Mouse (Mus musculus) adrenal gland, postnatal 25 days (tissue): ENCODE data around the gene Fam168a. TPM values are rescaled to one million over a fixed set of nuclear protein-coding genes. Genes with fewer than 3 reads are reported as not detected.

ENCODE experiments used
- DNase-seq: peaks from one replicate; pipeline ENCODE4 v3.0.0; 2021; ENCODE audit warnings: mixed read lengths
- long read RNA-seq: library from polyadenylated mRNA; stranded (forward); transcript quantifications from one replicate; pipeline ENCODE4 v2.0.0, GENCODE M21; 2021
- total RNA-seq: library from RNA; stranded (reverse); gene quantifications from 2 replicates; pipeline ENCODE4 v1.2.3, GENCODE M21; 2021

Fam168a gene
- total RNA-seq: 53.3 and 64.6 TPM in 2 replicates
- long read RNA-seq, full-length matches to known transcripts: 2 of 13 reads
- long read RNA-seq, partial matches to known transcripts: 2 of 13 reads
- long read RNA-seq, other reads (novel, unspliced or antisense): 9 of 13 reads

DNA sequence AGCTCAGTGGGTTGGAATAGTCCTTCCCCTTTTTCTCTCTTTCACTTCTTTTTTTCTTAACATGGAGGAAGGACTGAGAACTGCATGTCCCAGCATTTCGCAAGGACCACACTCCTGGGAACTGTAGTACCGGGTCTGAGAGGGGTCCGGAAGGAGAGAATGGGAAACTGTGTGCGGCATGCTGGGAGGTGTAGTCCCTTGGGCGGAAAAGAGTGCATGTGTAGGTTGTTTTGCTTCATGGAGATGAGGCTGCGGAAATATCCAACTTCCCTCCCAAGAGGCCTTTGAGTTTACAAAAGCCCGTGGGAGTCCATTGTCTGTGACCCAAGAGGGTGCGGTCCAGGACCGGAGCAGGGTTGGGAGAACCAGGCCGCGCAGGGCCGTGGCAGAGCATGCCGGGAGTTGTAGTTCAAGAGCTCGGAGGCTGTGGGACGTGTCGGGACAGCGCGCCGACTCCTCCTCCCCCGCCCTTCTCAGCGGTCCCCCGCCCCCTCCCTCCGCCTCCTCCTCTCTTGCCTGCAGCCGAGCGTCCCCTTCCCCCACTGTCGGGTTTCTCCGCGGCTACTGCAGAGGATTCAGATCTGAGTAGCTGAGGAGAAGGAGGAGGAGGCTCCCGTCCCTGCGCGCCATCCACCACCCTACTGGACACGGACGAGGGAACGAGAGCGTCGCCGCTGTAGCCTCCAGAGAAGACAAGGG lies at the start of gene Fam168a:
Fam168a (plus strand) TSS at position 493 of the 699 bp plus-strand sequence.
- DNase-seq: peak; percentile 93

DNA sequence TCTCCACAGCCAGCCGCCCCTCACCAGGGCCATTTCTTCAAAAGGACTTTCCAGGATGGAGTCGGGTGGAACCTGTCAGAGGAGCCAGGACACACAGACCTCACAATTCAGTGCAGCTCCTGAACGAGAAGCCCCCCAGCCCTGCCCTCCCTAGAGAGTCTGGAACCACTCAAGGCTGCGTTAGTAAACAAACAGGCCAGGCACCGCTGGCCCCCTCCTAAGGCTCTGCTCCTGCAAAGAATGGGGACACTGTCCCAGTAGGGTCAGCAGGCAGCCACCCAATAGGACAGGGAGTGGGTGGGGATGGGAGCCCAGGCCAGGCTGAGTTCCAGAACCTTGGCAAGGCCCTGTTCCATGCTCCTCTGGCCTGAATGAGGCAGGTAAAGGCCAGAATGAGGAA lies 49.7 kb upstream of the Fam168a start:
- no peak for DNase-seq

DNA sequence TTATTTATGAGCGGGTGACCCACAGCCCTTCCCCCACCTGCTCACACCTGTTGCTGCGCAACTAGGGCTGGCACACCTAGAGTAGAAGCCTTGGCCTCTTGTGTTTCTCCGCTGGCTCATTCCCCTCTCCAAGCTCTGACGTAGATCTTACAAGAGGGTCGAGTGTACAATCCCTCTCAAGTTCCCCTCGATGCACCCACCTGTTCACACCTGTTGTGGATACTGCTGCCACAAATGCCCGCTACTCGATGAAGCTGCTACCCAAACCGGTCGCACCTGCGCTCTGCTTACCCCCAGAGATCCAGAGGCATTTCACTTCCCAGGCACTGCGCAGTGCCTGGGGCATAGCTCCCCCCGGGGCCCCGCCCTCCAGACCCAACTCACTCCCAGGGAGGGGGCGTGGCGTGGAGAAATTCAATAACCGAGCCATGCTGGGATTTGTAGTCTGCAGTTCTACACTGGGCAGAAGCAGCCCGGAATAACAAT lies 48.3 kb upstream of the Fam168a start:
- DNase-seq: peak; percentile 24

DNA sequence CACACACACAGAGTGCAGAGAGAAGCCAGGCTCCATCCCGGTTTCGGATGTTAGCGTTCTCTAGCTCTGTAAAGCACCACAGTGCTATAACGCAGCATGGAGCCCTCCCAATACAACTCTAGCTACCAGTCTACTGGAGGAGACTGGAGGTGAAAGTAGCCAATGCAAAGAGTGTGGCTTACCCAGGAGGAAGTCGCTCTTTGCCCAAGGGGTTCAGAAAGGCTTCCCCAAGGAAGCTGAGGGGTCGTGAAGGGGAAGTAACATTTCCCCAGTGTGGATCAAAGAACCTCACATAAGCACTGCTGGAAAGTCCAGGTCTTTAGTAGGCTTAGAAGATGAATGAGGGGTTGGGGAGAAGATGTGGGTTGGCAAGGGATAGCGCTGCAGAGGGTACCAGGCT lies 45.2 kb upstream of the Fam168a start:
- no peak for DNase-seq

DNA sequence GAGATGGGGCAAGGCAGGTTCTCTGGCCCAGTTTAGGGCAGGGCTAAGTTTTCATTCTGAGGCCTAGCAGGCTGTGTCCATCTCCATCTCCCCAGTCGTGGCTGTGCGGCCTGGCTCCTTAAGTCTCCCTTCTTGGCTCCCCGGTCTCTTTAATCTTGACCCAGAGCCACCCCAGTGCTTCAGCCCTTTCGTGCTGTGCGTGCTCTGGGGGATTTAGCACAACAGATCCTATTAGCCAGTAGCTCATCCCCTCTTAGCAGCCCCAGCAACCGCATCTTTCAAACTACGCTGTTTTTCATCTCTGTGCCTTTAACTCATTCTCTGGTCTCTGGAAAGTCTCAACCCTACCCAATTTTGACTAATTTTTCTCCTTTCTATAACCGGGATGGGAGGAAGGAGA lies 44.2 kb upstream of the Fam168a start, which contains the start of gene Plekhb1:
Plekhb1 (minus strand) TSS at position 184 of the 400 bp plus-strand sequence.
- no peak for DNase-seq

DNA sequence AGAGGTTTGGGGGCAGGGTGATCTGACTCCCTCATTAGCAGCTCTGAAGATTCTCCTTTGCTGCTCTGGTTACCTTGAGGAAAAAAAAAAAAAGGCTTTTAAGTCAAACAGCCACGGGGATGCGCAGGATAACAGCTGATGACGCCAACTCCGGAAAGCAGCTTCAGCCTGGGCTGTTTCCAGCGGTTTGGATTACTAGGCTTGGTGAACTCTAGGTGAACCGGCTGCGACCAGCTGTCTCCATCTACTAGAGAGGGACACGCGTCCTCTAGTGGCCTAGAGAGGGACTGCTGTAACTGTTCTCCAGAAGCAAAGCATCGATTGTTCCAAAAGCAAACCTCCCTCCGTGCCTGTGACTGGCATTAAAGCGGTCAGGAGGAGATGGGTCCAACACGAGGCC lies 43.2 kb upstream of the Fam168a start:
- peak; percentile 85 for DNase-seq

DNA sequence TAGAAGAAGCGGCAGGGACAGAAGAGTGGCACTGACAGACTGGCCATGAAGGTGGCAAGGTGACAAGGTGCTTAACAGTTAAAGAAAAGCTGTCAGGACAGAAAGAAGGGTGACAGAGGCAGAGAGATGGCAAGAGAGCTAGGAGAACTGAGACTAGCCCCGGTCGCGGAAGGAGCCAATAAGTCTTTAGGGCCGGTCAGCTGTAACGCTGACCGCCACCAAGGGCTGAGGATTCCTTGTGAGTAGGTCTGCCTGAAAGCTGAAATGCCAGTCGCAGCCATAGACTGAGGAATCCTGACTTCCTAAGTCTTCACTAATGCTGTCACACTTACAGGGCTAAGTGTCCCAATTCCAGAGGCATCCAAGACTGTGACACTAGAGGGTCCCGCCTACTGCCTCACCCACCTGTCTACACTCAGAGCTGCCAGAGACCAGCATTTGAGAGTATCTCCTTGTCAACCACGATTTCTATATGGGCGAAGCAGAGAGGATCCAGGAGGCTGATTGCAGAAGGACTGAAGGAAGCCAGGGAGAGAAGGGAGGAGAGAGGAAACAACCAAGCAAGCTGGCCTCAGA lies 42.6 kb upstream of the Fam168a start:
- no peak for DNase-seq

DNA sequence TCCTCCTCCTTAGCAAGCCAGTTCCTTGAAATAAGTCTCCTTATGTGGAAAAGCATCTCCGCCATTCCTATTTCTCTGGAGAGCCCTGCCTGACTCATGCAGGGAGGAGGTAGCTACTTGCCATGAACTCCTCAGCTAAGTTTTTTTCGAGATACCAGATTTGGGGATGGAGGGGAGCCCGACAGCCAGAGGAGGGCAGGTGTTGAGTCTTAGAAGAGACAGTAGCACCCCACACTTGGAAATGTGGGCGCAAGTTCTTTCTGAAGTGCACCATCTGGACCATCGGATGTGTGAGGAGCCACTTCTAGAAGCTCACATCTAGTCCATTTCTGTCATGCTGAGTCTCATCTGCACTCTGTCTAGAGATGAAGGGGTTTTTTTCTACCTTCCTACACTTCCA lies 35.8 kb upstream of the Fam168a start:
- DNase-seq: no peak

DNA sequence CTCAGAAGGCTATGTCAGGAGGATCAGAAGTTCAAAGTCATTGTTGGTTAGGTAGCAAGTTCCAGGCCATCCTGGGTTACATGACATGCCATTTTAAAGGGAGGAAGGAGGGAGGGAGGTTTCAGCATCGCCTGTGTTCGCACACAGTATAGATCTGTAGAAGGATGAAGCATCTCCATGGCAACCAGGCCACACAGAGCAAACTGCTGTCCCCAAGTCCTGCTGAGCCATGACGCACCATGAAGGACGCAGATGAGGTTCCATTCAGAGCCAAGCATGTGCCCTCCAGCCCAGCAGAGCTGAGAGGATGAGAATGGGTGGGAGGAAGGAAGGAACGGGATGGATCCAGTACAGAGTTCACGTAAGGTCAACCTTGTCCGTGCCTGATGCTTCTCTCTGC lies 33.0 kb upstream of the Fam168a start:
- DNase-seq: no peak

DNA sequence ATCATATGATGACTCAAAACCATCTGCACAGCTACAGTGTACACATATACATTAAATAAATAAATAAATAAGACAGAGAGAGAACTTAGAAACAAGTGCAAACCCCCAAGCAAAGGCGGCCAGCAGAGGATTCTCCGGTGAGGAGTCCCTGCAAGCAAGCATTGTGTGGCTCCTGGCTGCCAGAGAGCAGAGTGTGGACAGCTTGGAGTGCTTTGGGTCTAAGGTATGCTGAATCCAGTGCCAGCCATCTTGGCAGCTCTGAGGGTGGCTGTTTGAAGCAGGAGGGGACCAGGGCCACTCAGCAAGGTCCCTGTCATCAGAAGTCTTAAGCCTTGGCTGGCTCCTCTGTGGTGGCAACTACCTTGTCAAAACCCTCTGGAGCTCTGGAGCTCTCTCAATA lies 31.5 kb upstream of the Fam168a start:
- no peak for DNase-seq

DNA sequence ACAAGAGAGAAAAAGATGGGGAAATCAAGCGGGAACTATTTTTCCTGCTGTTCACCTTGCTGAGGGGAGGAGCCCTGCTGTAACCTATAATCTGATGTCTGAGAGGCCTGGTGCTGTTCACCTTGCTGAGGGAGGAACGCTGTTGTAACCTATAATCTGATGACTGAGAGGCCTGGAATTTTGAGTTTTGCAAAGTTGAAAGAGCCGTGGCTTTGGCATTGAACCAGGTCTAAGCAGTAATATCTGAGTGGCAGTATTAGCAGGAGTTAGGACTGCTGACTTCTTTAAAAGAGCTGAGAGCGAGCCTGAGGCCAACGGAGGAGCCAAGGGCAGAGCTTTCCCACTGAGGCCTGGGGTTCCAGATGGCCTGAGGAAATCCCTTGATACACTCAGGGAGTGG lies 28.4 kb upstream of the Fam168a start:
- DNase-seq: no peak

DNA sequence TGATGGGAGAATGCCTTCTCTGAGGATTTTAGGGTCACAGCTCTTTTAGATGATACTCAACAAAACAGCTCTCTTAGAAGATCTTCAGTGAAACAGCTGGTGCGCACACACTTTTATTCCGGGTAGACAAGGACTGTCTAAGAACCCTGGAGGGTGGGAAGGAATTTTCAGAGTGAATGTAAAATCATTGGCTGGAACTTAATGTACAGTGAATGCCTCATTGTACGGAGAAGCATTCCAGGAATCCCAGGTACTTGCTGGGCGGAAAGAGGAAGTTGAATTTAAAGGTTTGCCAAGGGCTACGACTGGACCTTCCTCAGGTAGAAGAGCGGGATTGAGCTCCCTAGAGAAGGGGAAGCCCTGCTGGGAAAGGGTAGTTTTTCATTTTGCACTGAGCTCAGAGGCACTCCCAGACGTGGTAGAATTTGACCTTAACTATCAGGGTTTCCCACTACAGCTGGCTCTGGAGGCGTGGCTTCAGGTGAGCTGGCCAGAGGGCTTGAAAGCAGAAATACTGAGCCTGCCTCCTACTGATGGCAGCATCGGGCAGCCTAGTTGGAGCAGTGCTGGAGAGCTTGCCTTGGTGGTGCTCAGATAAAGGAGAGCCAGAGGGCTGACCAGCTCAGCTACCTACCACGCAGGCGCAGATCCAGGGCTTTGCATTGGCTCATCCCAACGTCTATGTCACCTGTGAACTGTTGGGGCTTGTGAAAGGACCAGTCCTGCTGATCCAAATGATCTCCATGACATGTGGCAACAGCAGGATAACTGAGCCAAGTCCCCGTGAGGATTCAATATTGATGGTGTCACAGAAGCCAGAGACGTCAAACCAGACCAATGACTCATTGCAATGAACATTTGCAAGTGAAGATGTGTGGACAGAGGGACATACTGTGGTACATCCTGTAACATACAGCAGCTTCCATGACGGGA lies 27.2 kb upstream of the Fam168a start:
- no peak for DNase-seq

DNA sequence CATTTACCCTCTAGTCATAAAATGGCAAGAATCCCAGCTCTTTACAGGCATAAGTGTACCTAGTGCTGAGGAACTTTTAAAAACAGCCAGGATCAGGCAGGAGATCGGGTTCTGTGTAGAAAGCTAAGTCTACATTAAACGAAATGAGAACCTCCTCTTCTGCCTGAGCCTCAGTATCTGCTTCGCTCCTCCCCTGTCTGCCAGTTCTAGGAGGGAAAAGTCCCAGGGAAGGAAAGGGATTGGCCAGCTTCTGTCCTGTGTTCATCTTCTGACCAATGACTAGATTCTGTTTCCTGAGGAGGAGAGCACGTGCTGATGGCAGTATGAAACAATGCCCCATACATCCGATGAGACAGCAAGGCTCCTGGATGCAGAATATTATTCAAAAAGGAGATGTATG lies 25.3 kb upstream of the Fam168a start:
- DNase-seq: no peak

DNA sequence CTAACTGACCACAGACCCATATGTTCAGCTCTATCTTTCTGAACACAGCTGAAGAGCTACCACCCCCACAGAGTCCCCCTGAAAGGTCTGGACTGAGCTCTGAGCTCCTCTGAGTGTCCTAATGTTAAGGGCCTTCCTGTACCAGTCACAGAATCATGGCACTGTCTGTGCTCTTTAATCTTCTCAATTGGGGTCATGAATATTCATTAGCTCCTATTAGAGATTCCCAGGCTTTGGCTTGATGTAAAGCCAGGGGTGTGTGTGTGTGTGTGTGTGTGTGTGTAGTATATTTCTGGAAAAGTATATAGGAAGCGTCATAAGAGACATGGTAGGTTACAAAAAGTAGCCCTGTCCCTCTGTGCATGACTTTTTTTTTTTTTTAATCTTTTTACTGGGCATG lies 23.2 kb upstream of the Fam168a start:
- no peak for DNase-seq

DNA sequence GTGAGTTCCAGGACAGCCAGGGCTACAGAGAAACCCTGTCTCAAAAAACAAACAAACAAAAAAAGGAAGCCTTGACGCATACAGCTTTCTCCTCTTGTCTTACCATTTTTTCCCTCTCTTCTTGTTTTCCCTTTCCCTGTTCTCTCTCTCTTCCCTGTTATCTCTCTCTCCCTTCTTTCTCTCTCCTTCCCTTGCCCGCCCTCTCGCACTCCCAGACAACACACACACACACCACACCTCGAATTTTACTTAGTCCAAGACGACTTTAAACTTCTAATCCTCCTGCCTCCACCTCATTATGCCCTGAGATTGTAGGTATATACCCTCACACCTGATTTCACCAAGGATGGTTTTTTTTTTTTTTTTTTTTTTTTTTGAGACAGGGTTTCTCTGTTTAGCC lies 22.4 kb upstream of the Fam168a start:
- no peak for DNase-seq

DNA sequence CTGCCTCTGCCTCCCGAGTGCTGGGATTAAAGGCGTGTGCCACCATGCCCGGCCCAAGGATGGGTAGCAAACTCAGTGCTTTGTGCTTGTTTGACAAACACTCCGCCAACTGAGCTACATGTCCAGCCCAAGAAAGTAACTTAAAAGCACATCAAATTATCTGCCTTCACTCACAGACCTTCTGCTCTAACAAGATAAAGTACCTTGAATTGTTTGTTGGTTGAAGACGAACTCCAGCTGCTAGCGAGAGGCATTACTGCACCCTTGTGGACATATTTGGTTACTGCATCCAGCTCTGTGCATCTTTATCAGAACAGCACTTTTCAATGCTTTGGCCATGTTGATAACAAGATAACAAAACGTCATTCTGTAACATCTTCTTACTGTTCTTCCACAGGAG lies 21.9 kb upstream of the Fam168a start:
- peak; percentile 22 for DNase-seq

DNA sequence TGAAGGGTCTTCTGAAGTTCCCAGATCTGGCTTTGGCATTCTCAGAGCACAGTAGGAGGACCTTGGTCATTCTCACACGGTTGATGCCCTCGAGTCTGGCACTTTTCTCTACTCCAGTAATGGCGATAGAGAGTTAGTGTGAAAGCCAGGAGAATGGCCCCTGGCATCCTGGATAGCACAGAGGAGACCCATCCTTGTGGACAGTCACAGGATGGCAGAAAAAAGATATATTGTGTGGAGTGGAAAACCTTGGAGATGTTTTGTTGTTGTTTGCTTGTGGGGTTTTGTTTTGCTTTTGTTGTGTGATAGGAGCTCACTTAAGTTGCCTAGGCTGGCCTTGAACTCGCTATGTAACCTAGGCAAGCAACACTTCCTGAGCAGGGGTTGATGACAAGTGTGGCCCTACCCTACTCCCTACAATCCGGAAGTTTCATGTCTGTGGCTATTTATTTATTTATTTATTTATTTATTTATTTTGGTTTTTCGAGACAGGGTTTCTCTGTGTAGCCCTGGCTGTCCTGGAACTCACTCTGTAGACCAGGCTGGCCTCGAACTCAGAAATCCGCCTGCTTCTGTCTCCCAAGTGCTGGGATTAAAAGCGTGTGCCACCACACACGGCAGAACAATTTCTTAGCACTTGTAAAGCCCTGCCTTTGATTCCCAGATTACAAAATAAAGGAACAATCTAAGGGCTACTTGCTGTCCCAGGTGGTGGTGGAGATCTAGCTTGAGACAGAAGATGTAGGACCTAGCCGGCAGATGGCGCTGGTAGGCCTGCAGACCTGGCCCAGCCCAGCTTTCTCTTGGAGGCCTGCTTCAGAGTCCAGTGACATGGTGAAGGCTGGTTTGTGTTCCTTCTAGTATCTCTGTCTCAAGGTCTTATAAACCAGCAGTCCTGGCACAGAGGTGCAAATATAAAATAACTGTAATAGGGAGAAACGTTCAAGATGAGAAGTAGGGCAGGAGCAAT lies 21.1 kb upstream of the Fam168a start:
- DNase-seq: peak; percentile 82

DNA sequence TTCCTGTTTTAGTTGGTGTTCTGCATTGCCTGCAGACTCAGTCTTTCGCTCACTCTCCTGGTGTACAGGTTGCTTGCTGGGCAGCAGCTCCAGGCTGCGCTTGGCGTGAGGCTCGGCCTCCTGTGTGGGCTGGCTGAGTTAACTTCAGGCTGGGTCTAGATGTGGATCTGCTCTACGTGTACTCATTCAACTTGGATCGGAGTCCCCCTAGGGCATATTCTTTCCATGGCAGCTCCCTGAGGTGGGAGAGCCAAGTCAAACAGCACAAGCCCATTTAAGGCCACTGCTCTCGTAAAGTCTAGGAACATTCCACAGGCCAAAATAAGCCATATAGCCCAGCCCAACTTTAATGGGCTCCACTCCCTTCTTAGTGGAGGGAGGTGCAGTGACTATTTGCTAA lies 18.0 kb upstream of the Fam168a start:
- DNase-seq: no peak

DNA sequence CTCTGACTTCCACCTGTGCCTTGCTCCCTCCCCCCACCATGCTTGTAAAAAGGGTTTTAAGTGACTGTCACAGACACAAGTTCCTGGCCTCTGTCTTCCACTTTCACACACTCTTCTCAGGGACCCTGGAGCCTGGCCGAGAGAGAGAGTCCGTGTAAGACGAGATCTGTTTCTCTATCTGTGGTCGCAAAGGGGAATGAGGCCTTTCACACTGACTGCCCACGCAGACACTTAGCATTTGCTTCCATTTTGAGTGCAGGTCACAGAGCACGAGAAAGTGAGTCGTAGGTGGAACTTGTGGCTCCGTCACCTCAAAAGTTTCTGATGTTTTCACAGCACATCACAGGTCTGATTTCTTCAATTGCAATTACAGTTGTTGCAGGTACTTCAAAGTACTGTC lies 13.2 kb upstream of the Fam168a start:
- no peak for DNase-seq

DNA sequence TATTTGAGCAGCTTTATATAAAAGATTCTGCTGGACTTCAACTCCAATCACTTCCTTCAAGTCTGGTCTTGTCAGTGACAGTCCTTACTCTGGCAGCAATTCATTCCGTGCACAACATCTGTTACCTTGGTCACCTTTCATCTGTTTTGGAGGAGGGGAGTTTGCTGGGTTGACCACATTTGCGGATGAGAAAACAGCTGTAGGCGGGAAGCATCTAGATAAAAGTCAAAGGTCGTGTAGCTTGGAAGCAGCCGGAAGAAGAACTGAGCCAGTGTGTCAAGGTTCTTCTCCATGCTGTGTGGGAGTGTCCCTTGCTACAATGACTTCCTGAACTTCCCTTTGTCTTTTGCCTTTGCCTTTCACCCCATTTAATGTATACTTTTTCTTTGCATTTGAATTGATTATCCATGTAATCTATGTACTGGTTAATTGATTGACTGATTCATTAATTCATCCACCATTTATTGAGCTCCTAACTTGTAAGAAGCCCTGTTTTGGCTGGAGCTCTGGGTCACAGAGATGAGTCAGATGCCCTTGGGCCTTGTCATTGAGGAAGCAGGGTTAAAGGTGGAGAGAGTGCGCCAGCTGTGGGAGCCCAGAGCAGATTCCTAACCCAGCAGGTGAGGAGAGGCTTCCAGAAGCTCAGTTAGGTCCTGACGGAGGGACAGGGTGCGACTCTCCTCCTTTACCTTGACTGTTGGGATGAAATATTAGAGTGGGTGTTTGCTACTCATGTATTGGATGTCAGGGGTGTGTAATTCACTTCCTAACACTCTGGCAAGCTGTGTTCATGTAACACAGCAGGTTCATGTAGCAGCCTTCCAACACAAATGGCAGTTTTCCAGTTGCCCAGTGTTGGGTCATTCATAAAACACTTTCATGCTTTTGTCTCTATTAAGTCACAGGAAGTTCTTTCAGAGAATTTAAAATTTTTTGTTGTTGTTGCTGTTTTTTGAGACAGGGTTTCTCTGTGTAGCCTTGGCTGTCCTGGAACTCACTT lies 6.4 kb upstream of the Fam168a start:
- DNase-seq: peak; percentile 19
